Mouse (Mus musculus) spleen, adult 2 months (tissue): ENCODE results near the gene Slc1a5. TPM values are rescaled to one million over a fixed set of nuclear protein-coding genes. Genes with fewer than 3 reads are reported as not detected.
A peak's percentile ranks its signal among the peaks of the same experiment; 100 is the strongest.

ENCODE experiments used
- DNase-seq, 2 experiments: peaks; one replicate each; pipeline versions ENCODE4 v3.0.0 to v3.0.0-alpha.2; 2012 to 2021; ENCODE audit warnings: low spot score in 2 of 2, low read depth in 1 of 2
- H3K27ac ChIP-seq: fragments of 200-500 bp; 2 replicates; pipeline ENCODE4 v1.5.1; 2012; ENCODE audit warnings: low read length, inconsistent platforms; ENCODE audit not compliant: insufficient read depth
- H3K27me3 ChIP-seq: fragments of 200-500 bp; 2 replicates; pipeline ENCODE4 v1.6.1; 2012; ENCODE audit warnings: mild to moderate bottlenecking, moderate library complexity, low read length, inconsistent platforms; ENCODE audit not compliant: control insufficient read depth, insufficient read depth
- H3K36me3 ChIP-seq: fragments of 200-500 bp; 2 replicates; pipeline ENCODE4 v1.6.1; 2012; ENCODE audit warnings: mild to moderate bottlenecking, low read length, inconsistent platforms; ENCODE audit not compliant: control insufficient read depth, insufficient read depth
- H3K4me1 ChIP-seq: fragments of 200-500 bp; 2 replicates; pipeline ENCODE4 v1.6.1; 2011; ENCODE audit warnings: inconsistent platforms; ENCODE audit not compliant: control insufficient read depth, insufficient read depth, insufficient read length
- H3K4me3 ChIP-seq: fragments of 200-500 bp; 2 replicates; pipeline ENCODE4 v1.5.1; 2011; ENCODE audit warnings: mild to moderate bottlenecking, inconsistent platforms; ENCODE audit not compliant: insufficient read depth, insufficient read length; ENCODE audit errors: extremely low read depth
- CTCF ChIP-seq: fragments of 200-500 bp; IDR thresholded peaks from 2 replicates; pipeline ENCODE4 v1.5.1; 2011; ENCODE audit warnings: mild to moderate bottlenecking, inconsistent platforms; ENCODE audit not compliant: insufficient read depth, insufficient read length, insufficient replicate concordance; ENCODE audit errors: extremely low read depth
- POLR2A ChIP-seq: fragments of 200-500 bp; IDR thresholded peaks from 2 replicates; pipeline ENCODE4 v1.6.1; 2011; ENCODE audit warnings: low read depth, low read length, inconsistent platforms
- WGBS: fragments of 180-500 bp; shearing (Covaris S2); methylation state at CpG from one replicate; pipeline ENCODE4 v1.1.7; 2018; 5-methylcytosine and 5-hydroxymethylcytosine counted together
- polyA plus RNA-seq: library from polyadenylated mRNA; depleted of rRNA; stranded (reverse); fragments of >200 nt; gene quantifications from 2 replicates; pipeline ENCODE4 v1.2.3, GENCODE M21; 2012

The Slc1a5 gene
- polyA plus RNA-seq, 1 experiment: 152 TPM

GRCm38 (mm10) chr7:16783224-16783688 is 2.1 kb downstream of the Slc1a5 start:
- WGBS: 11% methylated on average over 10 of the region's 10 CpGs
- TF ChIP-seq CTCF (no peak), POLR2A (no peak)

GRCm38 (mm10) chr7:16783758-16784415 is 2.7 kb downstream of the Slc1a5 start:
- no peak for DNase-seq
- TF ChIP-seq POLR2A (no peak), CTCF (no peak)
- Histone ChIP-seq H3K36me3 (peaks cover 7% of the 10 kb centered on the region), H3K27me3 (no peaks in the 10 kb centered on the region), H3K4me1 (peaks cover 10% of the 10 kb centered on the region; the same call in 1 of the 2 replicates), H3K27ac (peak overlapping the region; percentile 76), H3K4me3 (peak overlapping the region; percentile 84)
- 36% methylated on average over 17 of the region's 17 CpGs for whole genome bisulfite sequencing

More at GRCm38 (mm10) chr7:16783224-16783688, 2.1 kb downstream of the Slc1a5 start:
- H3K4me1 ChIP-seq: peaks cover 10% of the 10 kb centered on the region; the same call in 1 of the 2 replicates
- peak in 1 of 2 experiments; percentile 43 for DNase-seq
- H3K27me3 ChIP-seq: no peaks in the 10 kb centered on the region
- H3K27ac ChIP-seq: peak overlapping the region; percentile 76
- peaks cover 6% of the 10 kb centered on the region for H3K36me3 ChIP-seq
- H3K4me3 ChIP-seq: peak overlapping the region; percentile 84

GRCm38 (mm10) chr7:16784498-16784976 is 3.4 kb downstream of the Slc1a5 start:
- TF ChIP-seq POLR2A (no peak), CTCF (no peak)
- H3K27ac ChIP-seq: peak overlapping the region; percentile 76
- 26% methylated on average over 10 of the region's 10 CpGs for WGBS
- H3K4me3 ChIP-seq: peak overlapping the region; percentile 50
- H3K4me1 ChIP-seq: peaks cover 10% of the 10 kb centered on the region; the same call in 1 of the 2 replicates
- DNase-seq: peak in 1 of 2 experiments; percentile 58
- peaks cover 9% of the 10 kb centered on the region for H3K36me3 ChIP-seq
- no peaks in the 10 kb centered on the region for H3K27me3 ChIP-seq

GRCm38 (mm10) chr7:16785541-16786083 is 4.5 kb downstream of the Slc1a5 start:
- WGBS: 91% methylated on average over 8 of the region's 8 CpGs
- DNase-seq: no peak
- no peak overlapping the region for H3K27ac ChIP-seq

GRCm38 (mm10) chr7:16792316-16792715 is 11.2 kb downstream of the Slc1a5 start:
- Histone ChIP-seq H3K27ac (no peak overlapping the region), H3K36me3 (peaks cover 46% of the 10 kb centered on the region), H3K4me1 (no peaks in the 10 kb centered on the region), H3K27me3 (no peaks in the 10 kb centered on the region), H3K4me3 (no peak overlapping the region)
- DNase-seq: no peak
- 91% methylated on average over 5 of the region's 5 CpGs for WGBS
- TF ChIP-seq CTCF (no peak), POLR2A (no peak)

More at GRCm38 (mm10) chr7:16785541-16786083, 4.5 kb downstream of the Slc1a5 start:
- TF ChIP-seq CTCF: no peak
- no peak for TF ChIP-seq POLR2A
- peaks cover 10% of the 10 kb centered on the region; the same call in 1 of the 2 replicates for H3K4me1 ChIP-seq
- no peak overlapping the region for H3K4me3 ChIP-seq
- H3K36me3 ChIP-seq: peaks cover 12% of the 10 kb centered on the region
- no peaks in the 10 kb centered on the region for H3K27me3 ChIP-seq

- TF ChIP-seq CTCF (no peak), POLR2A (no peak)
- Histone ChIP-seq H3K27ac (no peak overlapping the region), H3K4me3 (no peak overlapping the region), H3K4me1 (no peaks in the 10 kb centered on the region), H3K36me3 (peaks cover 43% of the 10 kb centered on the region), H3K27me3 (no peaks in the 10 kb centered on the region)
- WGBS: 97% methylated on average over 19 of the region's 19 CpGs
- DNase-seq: no peak
Measured at GRCm38 (mm10) chr7:16793010-16793725, 12.0 kb downstream of the Slc1a5 start.

- TF ChIP-seq CTCF (no peak), POLR2A (no peak)
- no peak for DNase-seq
- Histone ChIP-seq H3K27ac (no peak overlapping the region), H3K4me1 (no peaks in the 10 kb centered on the region), H3K27me3 (no peaks in the 10 kb centered on the region), H3K36me3 (peaks cover 38% of the 10 kb centered on the region), H3K4me3 (no peak overlapping the region)
- WGBS: 84% methylated on average over 5 of the region's 5 CpGs
Measured at GRCm38 (mm10) chr7:16794886-16795285, 13.7 kb downstream of the Slc1a5 start.
